Mouse (Mus musculus): ENCODE measurements at regions not wholly inside any gene's neighbourhood (a gene's known extent, or its start where the extent isn't known, plus 50 kb on each side); places are given as distances from the start of the nearest gene placed in this dataset. TPM values are rescaled to one million over a fixed set of nuclear protein-coding genes. Genes with fewer than 3 reads are reported as not detected.

- Histone ChIP-seq H3K27ac (no peak overlapping the region), H3K4me2 (replicated peaks) (no peak overlapping the region), H3K4me3 (replicated peaks) (no peak overlapping the region), H3K9ac (replicated peaks) (no peak overlapping the region), H3K27me3 (no peaks in the 10 kb centered on the region), H3K36me3 (no peaks in the 10 kb centered on the region), H3K9me3 (no peaks in the 10 kb centered on the region), H3K4me1 (replicated peaks) (no peaks in the 10 kb centered on the region)
- WGBS: 56% methylated on average over 3 of the region's 3 CpGs
- ATAC-seq: no peak
These were observed 178.9 kb upstream of the Tecrl start for GRCm38 (mm10) chr5:83533901-83534300.

GRCm38 (mm10) chr5:83518661-83519060, 163.7 kb upstream of the Tecrl start:
- Histone ChIP-seq H3K4me3 (replicated peaks) (no peak overlapping the region), H3K36me3 (no peaks in the 10 kb centered on the region), H3K9me3 (no peaks in the 10 kb centered on the region), H3K27me3 (no peaks in the 10 kb centered on the region), H3K9ac (replicated peaks) (no peak overlapping the region), H3K4me1 (replicated peaks) (no peaks in the 10 kb centered on the region), H3K4me2 (replicated peaks) (no peak overlapping the region), H3K27ac (no peak overlapping the region)
- no peak for ATAC-seq
- WGBS: 63% methylated on average over 1 of the region's 1 CpGs

GRCm38 (mm10) chr5:83484135-83484534, 129.1 kb upstream of the Tecrl start:
- Histone ChIP-seq H3K4me2 (replicated peaks) (no peak overlapping the region), H3K27me3 (no peaks in the 10 kb centered on the region), H3K9ac (replicated peaks) (no peak overlapping the region), H3K4me1 (replicated peaks) (no peaks in the 10 kb centered on the region), H3K9me3 (no peaks in the 10 kb centered on the region), H3K36me3 (no peaks in the 10 kb centered on the region), H3K27ac (no peak overlapping the region), H3K4me3 (replicated peaks) (no peak overlapping the region)
- 11% methylated on average over 1 of the region's 1 CpGs for WGBS
- ATAC-seq: no peak

GRCm38 (mm10) chr5:83440259-83440658, 85.3 kb upstream of the Tecrl start:
- 0 out of 2 replicates have a peak, but pooled peaks have one; percentile 30 for ATAC-seq
- H3K4me3 ChIP-seq (replicated peaks): no peak overlapping the region
- H3K9ac ChIP-seq (replicated peaks): no peak overlapping the region
- 3% methylated on average over 3 of the region's 3 CpGs for WGBS
- H3K9me3 ChIP-seq: no peaks in the 10 kb centered on the region
- H3K4me1 ChIP-seq (replicated peaks): no peaks in the 10 kb centered on the region
- H3K36me3 ChIP-seq: no peaks in the 10 kb centered on the region
- no peak overlapping the region for H3K4me2 ChIP-seq (replicated peaks)
- no peak overlapping the region for H3K27ac ChIP-seq
- no peaks in the 10 kb centered on the region for H3K27me3 ChIP-seq

- Histone ChIP-seq H3K9ac (replicated peaks) (no peak overlapping the region), H3K36me3 (no peaks in the 10 kb centered on the region), H3K4me3 (replicated peaks) (no peak overlapping the region)
These were observed 81.5 kb upstream of the Tecrl start for GRCm38 (mm10) chr5:83436510-83436909.

GRCm38 (mm10) chr5:83421708-83422107, 66.7 kb upstream of the Tecrl start:
- Histone ChIP-seq H3K27ac (no peak overlapping the region), H3K27me3 (no peaks in the 10 kb centered on the region), H3K9me3 (no peaks in the 10 kb centered on the region), H3K4me1 (replicated peaks) (no peaks in the 10 kb centered on the region), H3K9ac (replicated peaks) (no peak overlapping the region), H3K4me3 (replicated peaks) (no peak overlapping the region), H3K4me2 (replicated peaks) (no peak overlapping the region), H3K36me3 (no peaks in the 10 kb centered on the region)
- WGBS: 93% methylated on average over 5 of the region's 5 CpGs
- no peak for ATAC-seq

More at GRCm38 (mm10) chr5:83436510-83436909, 81.5 kb upstream of the Tecrl start:
- Histone ChIP-seq H3K27me3 (no peaks in the 10 kb centered on the region), H3K9me3 (no peaks in the 10 kb centered on the region), H3K4me1 (replicated peaks) (no peaks in the 10 kb centered on the region), H3K4me2 (replicated peaks) (no peak overlapping the region), H3K27ac (no peak overlapping the region)
- no peak for ATAC-seq
- 62% methylated on average over 1 of the region's 1 CpGs for WGBS

DNA sequence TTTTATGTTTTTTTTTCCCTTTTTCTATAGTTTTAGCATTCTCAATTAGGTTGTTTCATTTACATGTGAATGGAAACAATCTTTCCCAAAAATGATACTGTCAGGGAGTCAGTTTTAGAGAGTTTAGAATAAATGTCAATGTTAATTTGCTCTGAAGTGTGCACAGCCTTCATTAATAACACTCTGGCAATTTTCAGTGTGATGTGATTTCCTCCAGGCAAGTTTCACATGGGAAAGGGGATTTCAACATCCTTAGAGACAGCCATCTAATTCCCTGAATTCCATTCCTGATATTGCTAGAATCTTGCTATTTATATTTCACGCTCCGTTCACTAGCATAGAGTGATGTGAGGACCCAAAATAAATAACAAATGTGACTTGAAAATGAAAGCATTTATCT, 55.2 kb upstream of the Tecrl start:
- Histone ChIP-seq H3K4me2 (replicated peaks) (no peak overlapping the region), H3K4me1 (replicated peaks) (no peaks in the 10 kb centered on the region), H3K36me3 (no peaks in the 10 kb centered on the region), H3K4me3 (replicated peaks) (no peak overlapping the region), H3K9me3 (no peaks in the 10 kb centered on the region), H3K27me3 (no peaks in the 10 kb centered on the region), H3K9ac (replicated peaks) (no peak overlapping the region), H3K27ac (no peak overlapping the region)
- ATAC-seq: no peak
- 83% methylated on average over 2 of the region's 2 CpGs for WGBS

- no peaks in the 10 kb centered on the region for H3K27me3 ChIP-seq
- H3K4me2 ChIP-seq (replicated peaks): no peak overlapping the region
- no peak overlapping the region for H3K4me3 ChIP-seq (replicated peaks)
- WGBS: 78% methylated on average over 4 of the region's 4 CpGs
- no peak for ATAC-seq
- H3K9me3 ChIP-seq: no peaks in the 10 kb centered on the region
- no peak overlapping the region for H3K27ac ChIP-seq
- H3K9ac ChIP-seq (replicated peaks): no peak overlapping the region
- no peaks in the 10 kb centered on the region for H3K4me1 ChIP-seq (replicated peaks)
- H3K36me3 ChIP-seq: no peaks in the 10 kb centered on the region
These were observed 50.4 kb upstream of the Tecrl start for GRCm38 (mm10) chr5:83405266-83405954.

Small RNA genes in the stretch of these regions (microRNA-seq; reads per million reads assigned to microRNA genes)
- not detected for gene Gm44303

Data from midbrain, embryonic 13.5 days (tissue).